32 mouse cellular contexts compared by ENCODE assay signal in the genomic region with DNA sequence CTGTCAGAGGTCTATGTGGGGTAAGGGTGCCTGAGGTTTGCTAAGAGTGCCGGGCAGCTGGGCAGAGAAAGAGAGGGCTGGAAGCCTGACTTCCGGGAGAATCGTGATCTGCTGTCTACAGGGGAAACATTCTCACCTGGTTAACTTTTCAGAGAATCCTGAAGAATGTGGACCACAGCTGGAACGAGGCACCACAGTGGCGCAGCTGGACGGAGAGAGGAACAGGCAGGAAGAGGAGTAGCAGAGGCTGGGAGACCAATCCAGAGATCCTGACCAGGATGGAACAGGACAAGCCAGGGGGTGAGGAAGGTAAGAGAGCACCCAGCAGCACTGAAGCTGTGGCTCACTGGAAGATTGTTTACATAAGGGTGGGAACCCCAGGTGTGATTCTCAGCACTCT. TPM values are rescaled to one million over a fixed set of nuclear protein-coding genes. Genes with fewer than 3 reads are reported as not detected.
DNase-seq lines count a peak whose midpoint lies in the region; ATAC-seq lines count a peak whose summit lies in the region.
"Had no signal": no experiment of that assay in that cellular context is flagged by ENCODE, and none has a peak within 500 bp of the region (broad histone marks: within the 10 kb centered on the region; RNA-seq: fewer than 3 reads in every experiment).

No protein-coding gene starts in this region.

- ATAC-seq in heart, embryonic 13.5 days (ENCODE audit: extremely low read depth, insufficient number of reproducible peaks, low FRiP score, low TSS enrichment): no peak
- no peak for ATAC-seq in heart, embryonic 16.5 days (replicated peaks; ENCODE audit: extremely low read depth, insufficient read depth, low FRiP score)
- ATAC-seq: forebrain, embryonic 13.5 days; forebrain, embryonic 16.5 days; hindbrain, postnatal 0 days; inflammation-experienced regulatory T-cells, adult 6 months; intestine, embryonic 16.5 days; Patski had no signal

- DNase-seq in heart, embryonic 10.5 days (ENCODE audit: low spot score): no peak
- no peak for DNase-seq in heart, postnatal 36 days
- no peak for DNase-seq in heart, adult 9 months (ENCODE audit: low spot score in 2 of 2)
- DNase-seq in heart, postnatal 25 days (ENCODE audit: low spot score): no peak
- DNase-seq: adrenal gland, postnatal 10 days; adrenal gland, postnatal 36 days; B cell, adult 2 months; cerebellum, adult 18-20 months; cerebellum, adult 9-10 months; cerebellum, postnatal 14 days; gastrocnemius, postnatal 10 days; gastrocnemius, postnatal 36 days; kidney, adult 18-20 months; kidney, adult 9 months had no signal

- H3K4me2 ChIP-seq in heart, embryonic 13.5 days: peak overlapping the region; percentile 70
- peak overlapping the region; percentile 39 for H3K4me2 ChIP-seq in heart, embryonic 16.5 days (ENCODE audit: low read depth, low read length)
- H3K4me2 ChIP-seq: forebrain, embryonic 13.5 days; hindbrain, embryonic 14.5 days had no signal

- no peaks in the 10 kb centered on the region for H3K9me3 ChIP-seq in heart, embryonic 10.5 days
- H3K9me3 ChIP-seq in heart, embryonic 13.5 days: no peaks in the 10 kb centered on the region
- H3K9me3 ChIP-seq in heart, embryonic 16.5 days (replicated peaks; ENCODE audit: control insufficient read depth, low read length): no peaks in the 10 kb centered on the region
- H3K9me3 ChIP-seq: forebrain, embryonic 10.5 days; forebrain, embryonic 13.5 days; G1E had no signal

- H3K36me3 ChIP-seq in heart, embryonic 10.5 days: peaks cover 41% of the 10 kb centered on the region
- H3K36me3 ChIP-seq in heart, embryonic 13.5 days: peaks cover 49% of the 10 kb centered on the region
- H3K36me3 ChIP-seq in heart, embryonic 16.5 days (ENCODE audit: control insufficient read depth, insufficient read depth): peaks cover 3% of the 10 kb centered on the region; the same call in 1 of the 2 replicates
- H3K36me3 ChIP-seq: forebrain, embryonic 10.5 days; G1E had no signal

- WGBS in heart, embryonic 10.5 days: 42% methylated on average over 6 of the region's 6 CpGs
- 38% methylated on average over 6 of the region's 6 CpGs for WGBS in heart, embryonic 13.5 days
- WGBS in heart, embryonic 16.5 days: 33% methylated on average over 6 of the region's 6 CpGs

- intact Hi-C loops in heart, postnatal 36 days (cut with DNase I): no loop called here
- intact Hi-C loops in heart, postnatal 25 days (cut with DNase I): no loop called here

- H3K4me3 ChIP-seq in heart, embryonic 10.5 days: peak overlapping the region; percentile 64
- peak overlapping the region; percentile 61 for H3K4me3 ChIP-seq in heart, embryonic 13.5 days
- peak overlapping the region; percentile 59 for H3K4me3 ChIP-seq in heart, embryonic 16.5 days (ENCODE audit: low read length)
- H3K4me3 ChIP-seq: forebrain, embryonic 10.5 days; forebrain, embryonic 13.5 days had no signal

- H3K9ac ChIP-seq in heart, embryonic 13.5 days: peak overlapping the region; percentile 89
- peak overlapping the region; percentile 77 for H3K9ac ChIP-seq in heart, embryonic 16.5 days (ENCODE audit: low read length)
- H3K9ac ChIP-seq: forebrain, embryonic 13.5 days; hindbrain, embryonic 14.5 days had no signal

- peaks cover 57% of the 10 kb centered on the region for H3K4me1 ChIP-seq in heart, embryonic 10.5 days
- H3K4me1 ChIP-seq in heart, embryonic 13.5 days: peaks cover 57% of the 10 kb centered on the region
- H3K4me1 ChIP-seq in heart, embryonic 16.5 days (ENCODE audit: control insufficient read depth, insufficient read depth, low read length): peaks cover 16% of the 10 kb centered on the region
- H3K4me1 ChIP-seq: forebrain, embryonic 13.5 days had no signal

- H3K27me3 ChIP-seq in heart, embryonic 10.5 days (ENCODE audit: insufficient read depth, poor library complexity, severe bottlenecking): no peaks in the 10 kb centered on the region
- H3K27me3 ChIP-seq in heart, embryonic 13.5 days (replicated peaks): no peaks in the 10 kb centered on the region; the same call in 1 of the 2 replicates
- H3K27me3 ChIP-seq in heart, embryonic 16.5 days (ENCODE audit: control insufficient read depth, insufficient read depth, low read length): no peaks in the 10 kb centered on the region
- H3K27me3 ChIP-seq: forebrain, embryonic 13.5 days had no signal

- peak overlapping the region; percentile 88 for H3K27ac ChIP-seq in heart, embryonic 10.5 days
- H3K27ac ChIP-seq in heart, embryonic 13.5 days (replicated peaks): peak overlapping the region; percentile 90
- H3K27ac ChIP-seq in heart, embryonic 16.5 days (ENCODE audit: low read length): peak overlapping the region; percentile 81
- H3K27ac ChIP-seq: forebrain, embryonic 10.5 days; forebrain, embryonic 13.5 days; hindbrain, embryonic 14.5 days; hindbrain, postnatal 0 days had no signal

RNA-seq across cellular contexts. Expression of a gene that starts 1.1 kb away (rescaled TPM):
- polyA plus RNA-seq in heart, embryonic 10.5 days (2016; fragmentation: Nextera tagmentation; extraction: Ambion mirVana): 2,034 and 3,157 TPM in 2 replicates
- total RNA-seq in heart, postnatal 36 days (2021): over 10,000 TPM; 23,066 to 24,862 TPM
- 1,796 and 1,858 TPM in 2 replicates for polyA plus RNA-seq in heart, embryonic 13.5 days (2015; fragmentation: Nextera tagmentation; extraction: Ambion mirVana)
- 2,302 and 2,585 TPM in 2 replicates for polyA plus RNA-seq in heart, embryonic 16.5 days (2015; fragmentation: Nextera tagmentation; extraction: Ambion mirVana)
- over 10,000 TPM; 23,221 to 24,394 TPM for total RNA-seq in heart, postnatal 25 days (2021)
- total RNA-seq: adrenal gland, postnatal 36 days; granulocyte monocyte progenitor cell, adult 5-6 weeks had no signal
- polyA plus RNA-seq: inflammation-experienced regulatory T-cells, adult 6 months had no signal

RNA-seq across cellular contexts. Expression of a gene that starts 11.1 kb away (rescaled TPM):
- polyA plus RNA-seq in heart, embryonic 10.5 days (2016; fragmentation: Nextera tagmentation; extraction: Ambion mirVana): not detected in 2 replicates
- not detected for total RNA-seq in heart, postnatal 36 days (2021)
- not detected in 2 replicates for polyA plus RNA-seq in heart, embryonic 13.5 days (2015; fragmentation: Nextera tagmentation; extraction: Ambion mirVana)
- not detected in 2 replicates for polyA plus RNA-seq in heart, embryonic 16.5 days (2015; fragmentation: Nextera tagmentation; extraction: Ambion mirVana)
- total RNA-seq in heart, postnatal 25 days (2021): not detected
- total RNA-seq: adrenal gland, adult 18-20 months; adrenal gland, postnatal 10 days; adrenal gland, postnatal 36 days; CH12.LX; G1E; gastrocnemius, adult 18-20 months; gastrocnemius, postnatal 10 days; gastrocnemius, postnatal 36 days; granulocyte monocyte progenitor cell, adult 5-6 weeks; hindbrain, postnatal 0 days had no signal
- polyA plus RNA-seq: embryonic facial prominence, embryonic 11.5 days; embryonic facial prominence, embryonic 14.5 days; forebrain, embryonic 10.5 days; forebrain, embryonic 13.5 days; forebrain, embryonic 16.5 days; G1E; hindbrain, embryonic 11.5 days; hindbrain, embryonic 14.5 days; hindbrain, postnatal 0 days; inflammation-experienced regulatory T-cells, adult 6 months; intestine, embryonic 16.5 days; Patski had no signal

RNA-seq across cellular contexts. Expression of a gene that starts 28.8 kb away (rescaled TPM):
- 2,022 and 5,104 TPM in 2 replicates for polyA plus RNA-seq in heart, embryonic 10.5 days (2016; fragmentation: Nextera tagmentation; extraction: Ambion mirVana)
- total RNA-seq in heart, postnatal 36 days (2021): 1,000 to 10,000 TPM; 2,242 to 2,437 TPM
- 3,662 and 3,747 TPM in 2 replicates for polyA plus RNA-seq in heart, embryonic 13.5 days (2015; fragmentation: Nextera tagmentation; extraction: Ambion mirVana)
- polyA plus RNA-seq in heart, embryonic 16.5 days (2015; fragmentation: Nextera tagmentation; extraction: Ambion mirVana): 6,075 and 6,619 TPM in 2 replicates
- total RNA-seq in heart, postnatal 25 days (2021): 1,000 to 10,000 TPM; 2,164 to 2,361 TPM
- total RNA-seq: granulocyte monocyte progenitor cell, adult 5-6 weeks had no signal
- polyA plus RNA-seq: inflammation-experienced regulatory T-cells, adult 6 months had no signal

RNA-seq across cellular contexts. Expression of a gene that starts 29.6 kb away (rescaled TPM):
- polyA plus RNA-seq in heart, embryonic 10.5 days (2016; fragmentation: Nextera tagmentation; extraction: Ambion mirVana): 0.97 and 1.5 TPM in 2 replicates
- under 1 TPM in 1 of 2 experiments, not detected in 1; 0.46 TPM for total RNA-seq in heart, postnatal 36 days (2021)
- 0.49 and 0.98 TPM in 2 replicates for polyA plus RNA-seq in heart, embryonic 13.5 days (2015; fragmentation: Nextera tagmentation; extraction: Ambion mirVana)
- polyA plus RNA-seq in heart, embryonic 16.5 days (2015; fragmentation: Nextera tagmentation; extraction: Ambion mirVana): 0.86 and 1.3 TPM in 2 replicates
- total RNA-seq in heart, postnatal 25 days (2021): under 1 TPM; 0.29 to 0.36 TPM
- total RNA-seq: CH12.LX; G1E; granulocyte monocyte progenitor cell, adult 5-6 weeks had no signal
- polyA plus RNA-seq: G1E; inflammation-experienced regulatory T-cells, adult 6 months; Patski had no signal

RNA-seq across cellular contexts. Expression of a gene that starts 33.1 kb away (rescaled TPM):
- not detected in 2 replicates for polyA plus RNA-seq in heart, embryonic 10.5 days (2016; fragmentation: Nextera tagmentation; extraction: Ambion mirVana)
- total RNA-seq in heart, postnatal 36 days (2021): not detected
- not detected in 2 replicates for polyA plus RNA-seq in heart, embryonic 13.5 days (2015; fragmentation: Nextera tagmentation; extraction: Ambion mirVana)
- polyA plus RNA-seq in heart, embryonic 16.5 days (2015; fragmentation: Nextera tagmentation; extraction: Ambion mirVana): not detected in 2 replicates
- not detected for total RNA-seq in heart, postnatal 25 days (2021)
- total RNA-seq: adrenal gland, adult 18-20 months; adrenal gland, postnatal 10 days; adrenal gland, postnatal 36 days; CH12.LX; G1E; gastrocnemius, adult 18-20 months; gastrocnemius, postnatal 10 days; gastrocnemius, postnatal 36 days; granulocyte monocyte progenitor cell, adult 5-6 weeks; hindbrain, postnatal 0 days had no signal
- polyA plus RNA-seq: embryonic facial prominence, embryonic 11.5 days; forebrain, embryonic 10.5 days; G1E; hindbrain, embryonic 11.5 days; inflammation-experienced regulatory T-cells, adult 6 months; intestine, embryonic 16.5 days; Patski had no signal
